Mouse (Mus musculus): ENCODE measurements around the gene Dock1. TPM values are rescaled to one million over a fixed set of nuclear protein-coding genes. Genes with fewer than 3 reads are reported as not detected.

The Dock1 gene
- polyA plus RNA-seq, 1 experiment from 2014 or later, result 20.1 TPM

DNA sequence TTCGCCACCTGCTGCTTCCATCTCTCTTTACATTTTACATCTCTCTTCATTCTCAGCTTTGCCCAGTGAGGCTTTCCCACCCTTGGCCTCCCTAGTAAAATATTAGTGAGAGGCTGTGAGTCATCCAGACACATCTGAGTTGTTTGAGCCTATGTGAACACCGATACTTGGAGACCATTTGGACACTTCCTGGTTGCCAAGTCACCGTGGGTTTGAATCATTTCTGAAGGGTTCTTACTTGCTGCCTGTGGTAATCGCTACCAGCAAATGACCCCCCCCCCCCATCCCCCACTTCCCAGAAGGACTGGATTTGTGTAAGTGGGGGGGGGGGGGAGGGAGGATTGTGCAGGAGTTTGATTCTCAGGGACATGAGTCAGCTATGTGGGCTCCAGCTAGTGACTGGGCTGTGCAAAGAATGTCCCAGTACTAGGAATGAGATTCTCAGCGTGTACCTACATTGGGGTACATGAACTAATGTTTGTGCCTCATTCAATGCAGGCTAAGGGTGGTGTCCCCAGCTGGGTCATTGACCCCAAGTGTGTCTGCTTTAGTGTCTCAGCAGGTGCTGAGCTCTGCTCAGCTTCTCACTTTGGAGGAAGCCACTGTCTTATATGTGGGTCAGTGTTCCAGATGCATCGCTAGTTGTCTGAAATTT, 103.4 kb downstream of the Dock1 start:
- Histone ChIP-seq H3K27ac (replicated peaks) (no peak overlapping the region), H3K27me3 (ENCODE audit: low read depth, poor library complexity, severe bottlenecking) (no peaks in the 10 kb centered on the region), H3K4me1 (peaks cover 6% of the 10 kb centered on the region), H3K9me3 (replicated peaks) (no peaks in the 10 kb centered on the region), H3K4me3 (no peak overlapping the region), H3K36me3 (peaks cover 38% of the 10 kb centered on the region)
- WGBS, result 91% methylated on average over 6 of the region's 6 CpGs
- DNase-seq (ENCODE audit: low spot score), result no peak

DNA sequence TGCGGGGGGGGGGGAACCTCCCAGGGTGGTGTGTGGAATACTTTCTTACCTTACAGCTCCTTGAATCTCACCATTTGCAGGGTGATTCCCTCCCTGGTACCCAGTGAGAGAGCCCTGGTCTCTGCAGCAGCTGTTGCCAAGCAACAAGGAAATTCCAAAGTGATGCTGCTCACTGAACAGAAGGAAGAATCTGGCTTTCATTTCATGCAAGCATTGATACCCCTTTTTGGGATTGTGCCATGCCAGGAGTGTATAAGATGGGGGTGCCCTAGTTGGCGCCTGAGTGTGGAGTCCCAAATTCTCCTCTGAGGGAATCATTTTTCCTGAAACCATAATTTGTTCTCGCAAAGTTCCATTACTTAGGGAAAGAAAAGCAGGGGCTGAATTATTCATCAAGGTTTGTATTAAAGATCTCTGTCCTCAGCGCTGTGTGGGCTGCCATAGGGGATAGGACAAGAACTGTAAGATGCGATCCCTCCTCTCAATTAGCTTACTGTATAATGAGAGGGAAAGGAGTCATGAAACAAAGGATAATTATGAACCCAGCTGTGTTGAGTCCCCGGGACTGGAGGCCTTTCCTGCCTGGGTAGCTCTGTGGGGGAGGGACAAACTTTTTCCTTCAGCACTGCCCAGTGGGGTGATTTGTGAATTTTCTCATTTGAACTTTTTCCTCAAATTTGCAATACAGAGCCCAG, 104.2 kb downstream of the Dock1 start:
- Histone ChIP-seq H3K4me1 (peaks cover 6% of the 10 kb centered on the region), H3K9me3 (replicated peaks) (no peaks in the 10 kb centered on the region), H3K27ac (replicated peaks) (no peak overlapping the region), H3K27me3 (ENCODE audit: low read depth, poor library complexity, severe bottlenecking) (no peaks in the 10 kb centered on the region), H3K4me3 (no peak overlapping the region), H3K36me3 (peaks cover 33% of the 10 kb centered on the region)
- 85% methylated on average over 6 of the region's 6 CpGs for WGBS
- no peak for DNase-seq (ENCODE audit: low spot score)

DNA sequence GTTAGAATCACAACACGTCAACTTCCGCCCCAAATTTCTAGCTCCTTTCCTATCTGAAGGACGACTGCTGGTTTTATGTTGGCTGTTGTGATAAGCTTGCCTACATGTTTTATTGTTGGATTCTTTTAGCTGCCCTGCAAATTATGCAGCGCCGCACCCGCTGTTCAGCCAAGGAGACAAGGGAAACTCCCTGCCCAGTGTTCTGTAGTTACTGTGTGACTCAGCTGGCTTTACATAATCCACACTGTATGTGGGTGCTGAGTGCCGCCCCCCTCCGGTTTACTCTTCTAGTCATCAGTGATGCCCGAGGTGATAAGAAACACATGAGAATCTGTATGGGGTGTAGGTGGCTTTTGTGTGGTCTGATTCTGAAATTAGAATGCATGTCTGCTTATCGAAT, 105.2 kb downstream of the Dock1 start:
- no peak for DNase-seq (ENCODE audit: low spot score)
- Histone ChIP-seq H3K36me3 (peaks cover 31% of the 10 kb centered on the region), H3K27ac (replicated peaks) (no peak overlapping the region), H3K4me1 (peaks cover 6% of the 10 kb centered on the region), H3K4me3 (no peak overlapping the region), H3K9me3 (replicated peaks) (no peaks in the 10 kb centered on the region), H3K27me3 (ENCODE audit: low read depth, poor library complexity, severe bottlenecking) (no peaks in the 10 kb centered on the region)
- WGBS, result 95% methylated on average over 10 of the region's 10 CpGs

DNA sequence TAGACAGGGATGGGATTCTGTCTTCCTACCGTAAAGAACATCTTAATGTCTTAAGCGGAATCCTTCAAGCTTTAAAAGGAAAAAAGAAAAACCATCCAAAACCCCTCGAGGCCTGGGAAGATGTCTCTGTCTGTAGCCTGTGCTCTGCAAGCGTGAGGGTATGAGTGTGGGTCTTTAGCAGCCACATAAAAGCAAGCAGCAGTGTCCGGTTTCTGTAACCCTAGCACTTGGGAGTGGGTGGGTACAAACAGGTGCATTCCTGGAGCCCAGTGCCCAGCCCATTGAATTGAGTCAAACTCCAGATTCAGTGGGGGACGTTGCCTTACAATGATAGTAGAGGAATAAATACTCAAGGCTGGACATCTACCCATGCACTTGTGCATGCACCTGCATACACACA, 105.9 kb downstream of the Dock1 start:
- WGBS, result 90% methylated on average over 6 of the region's 6 CpGs

DNA sequence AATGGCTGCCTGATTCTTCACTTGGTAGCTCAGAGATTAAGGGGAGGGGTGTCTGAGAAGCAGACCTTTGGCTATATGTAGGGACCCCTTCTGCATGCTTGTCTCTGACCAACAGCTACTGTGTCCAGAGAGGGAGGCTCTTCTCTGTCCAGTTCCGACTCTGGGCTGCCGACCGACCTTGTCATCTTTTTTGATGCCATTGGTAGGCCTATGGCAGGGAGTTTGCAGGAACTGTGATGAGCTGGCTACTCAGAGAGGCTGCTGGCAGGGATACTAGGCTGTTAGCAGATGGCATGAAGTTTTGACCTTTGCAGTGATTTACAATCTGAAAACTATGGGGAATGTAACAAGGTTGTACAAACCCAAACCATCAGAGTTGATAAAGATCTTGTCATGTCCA, 109.3 kb downstream of the Dock1 start:
- no peaks in the 10 kb centered on the region for H3K27me3 ChIP-seq (ENCODE audit: low read depth, poor library complexity, severe bottlenecking)
- H3K4me3 ChIP-seq, result no peak overlapping the region
- H3K9me3 ChIP-seq (replicated peaks), result no peaks in the 10 kb centered on the region
- H3K27ac ChIP-seq (replicated peaks), result no peak overlapping the region
- 97% methylated on average over 3 of the region's 3 CpGs for WGBS
- DNase-seq (ENCODE audit: low spot score), result no peak
- peaks cover 12% of the 10 kb centered on the region; the same call in 1 of the 2 replicates for H3K36me3 ChIP-seq
- H3K4me1 ChIP-seq, result no peaks in the 10 kb centered on the region

More for the DNA sequence above, 105.9 kb downstream of the Dock1 start:
- no peaks in the 10 kb centered on the region for H3K27me3 ChIP-seq (ENCODE audit: low read depth, poor library complexity, severe bottlenecking)
- no peaks in the 10 kb centered on the region for H3K9me3 ChIP-seq (replicated peaks)
- no peak for DNase-seq (ENCODE audit: low spot score)
- no peak overlapping the region for H3K27ac ChIP-seq (replicated peaks)
- H3K4me3 ChIP-seq, result no peak overlapping the region
- H3K4me1 ChIP-seq, result peaks cover 6% of the 10 kb centered on the region
- peaks cover 25% of the 10 kb centered on the region for H3K36me3 ChIP-seq

DNA sequence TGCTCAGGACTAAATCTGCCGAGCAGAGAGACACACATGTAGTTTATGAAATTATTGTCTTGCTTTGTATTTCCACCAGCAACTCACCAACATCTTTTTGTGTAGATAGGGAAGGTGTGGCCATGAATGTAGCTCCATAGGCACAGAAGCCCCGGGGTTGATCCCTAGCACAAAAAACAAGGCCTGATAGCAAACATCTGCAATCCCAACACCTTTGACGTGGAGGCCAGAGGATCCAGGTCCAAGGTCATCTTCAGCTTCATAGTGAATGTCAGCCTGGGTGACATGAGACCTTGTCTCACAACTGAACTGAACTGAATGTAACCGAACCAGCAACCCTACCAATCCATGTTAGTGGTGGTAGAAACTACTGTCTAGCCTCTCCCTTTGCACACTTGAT, 116.7 kb downstream of the Dock1 start:
- Histone ChIP-seq H3K27me3 (ENCODE audit: low read depth, poor library complexity, severe bottlenecking) (no peaks in the 10 kb centered on the region), H3K36me3 (peaks cover 37% of the 10 kb centered on the region), H3K4me1 (no peaks in the 10 kb centered on the region), H3K4me3 (no peak overlapping the region), H3K9me3 (replicated peaks) (no peaks in the 10 kb centered on the region), H3K27ac (replicated peaks) (no peak overlapping the region)
- WGBS, result 96% methylated on average over 4 of the region's 4 CpGs
- DNase-seq (ENCODE audit: low spot score), result no peak

DNA sequence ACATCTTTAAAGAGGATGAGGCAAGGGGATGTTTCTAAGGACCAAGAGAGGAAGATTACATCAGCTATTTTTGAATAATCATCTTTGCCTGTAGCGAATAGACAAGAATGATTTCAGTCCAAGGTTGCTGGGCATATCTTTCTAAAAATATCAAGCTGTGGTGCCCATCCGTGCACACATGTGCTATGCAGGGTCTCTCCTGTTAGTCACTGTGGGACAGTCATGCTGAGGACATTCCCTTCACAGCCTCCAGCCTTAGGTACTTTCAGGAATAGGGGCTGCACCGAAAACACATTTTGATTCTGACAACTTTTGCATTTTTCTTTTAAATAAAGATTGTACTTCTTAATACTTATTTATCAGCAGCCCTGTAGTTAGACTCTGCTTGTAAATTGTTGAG, 124.4 kb downstream of the Dock1 start:
- Histone ChIP-seq H3K4me1 (peaks cover 3% of the 10 kb centered on the region; the same call in 1 of the 2 replicates), H3K27ac (replicated peaks) (no peak overlapping the region), H3K36me3 (peaks cover 15% of the 10 kb centered on the region), H3K4me3 (no peak overlapping the region), H3K27me3 (ENCODE audit: low read depth, poor library complexity, severe bottlenecking) (no peaks in the 10 kb centered on the region), H3K9me3 (replicated peaks) (no peaks in the 10 kb centered on the region)
- 88% methylated on average over 3 of the region's 3 CpGs for WGBS
- no peak for DNase-seq (ENCODE audit: low spot score)

DNA sequence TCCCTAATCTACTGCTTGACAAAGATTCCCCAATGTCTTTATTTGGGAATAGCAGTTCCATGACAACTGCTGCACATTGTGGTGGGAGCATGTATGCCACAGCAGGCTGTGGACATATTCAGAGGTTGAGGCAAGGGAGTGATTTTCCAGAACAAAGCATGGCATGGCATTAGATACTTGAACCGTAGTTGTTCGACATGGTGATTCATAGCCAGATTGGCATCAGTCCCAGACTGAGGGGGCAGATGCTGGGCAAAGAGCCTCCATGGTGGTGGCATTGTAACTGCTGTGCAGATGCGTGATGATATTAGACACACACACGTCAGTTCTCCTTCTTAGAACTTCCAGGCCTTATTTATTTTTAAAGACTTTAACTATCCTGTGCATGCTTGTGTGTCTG, 129.6 kb downstream of the Dock1 start:
- Histone ChIP-seq H3K36me3 (peaks cover 18% of the 10 kb centered on the region), H3K4me3 (no peak overlapping the region), H3K27ac (replicated peaks) (no peak overlapping the region), H3K27me3 (ENCODE audit: low read depth, poor library complexity, severe bottlenecking) (no peaks in the 10 kb centered on the region), H3K9me3 (replicated peaks) (no peaks in the 10 kb centered on the region), H3K4me1 (no peaks in the 10 kb centered on the region)
- 95% methylated on average over 4 of the region's 4 CpGs for WGBS
- DNase-seq (ENCODE audit: low spot score), result no peak

DNA sequence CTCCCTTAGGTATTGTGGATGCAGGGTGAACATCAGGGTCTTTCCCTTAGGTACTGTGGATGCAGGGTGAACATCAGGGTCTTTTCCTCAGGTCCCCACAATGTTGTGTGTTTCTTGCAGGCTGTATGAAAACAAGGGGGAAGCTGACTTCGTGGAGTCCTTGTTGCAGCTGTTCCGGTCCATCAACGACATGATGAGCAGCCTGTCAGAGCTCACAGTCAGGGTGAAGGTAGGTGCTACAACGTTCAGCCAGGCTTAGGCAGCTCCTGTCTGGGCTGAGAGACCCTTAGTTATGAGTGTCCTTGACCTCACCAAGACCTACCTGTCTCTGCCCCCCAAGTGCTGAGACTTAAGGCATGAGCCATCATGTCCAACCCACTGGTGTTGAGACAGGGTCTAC, 134.0 kb downstream of the Dock1 start:
- 92% methylated on average over 4 of the region's 4 CpGs for WGBS
- no peaks in the 10 kb centered on the region for H3K9me3 ChIP-seq (replicated peaks)
- peaks cover 18% of the 10 kb centered on the region for H3K36me3 ChIP-seq
- H3K4me1 ChIP-seq, result no peaks in the 10 kb centered on the region
- DNase-seq (ENCODE audit: low spot score), result no peak
- H3K27ac ChIP-seq (replicated peaks), result no peak overlapping the region
- H3K4me3 ChIP-seq, result no peak overlapping the region
- no peaks in the 10 kb centered on the region for H3K27me3 ChIP-seq (ENCODE audit: low read depth, poor library complexity, severe bottlenecking)

DNA sequence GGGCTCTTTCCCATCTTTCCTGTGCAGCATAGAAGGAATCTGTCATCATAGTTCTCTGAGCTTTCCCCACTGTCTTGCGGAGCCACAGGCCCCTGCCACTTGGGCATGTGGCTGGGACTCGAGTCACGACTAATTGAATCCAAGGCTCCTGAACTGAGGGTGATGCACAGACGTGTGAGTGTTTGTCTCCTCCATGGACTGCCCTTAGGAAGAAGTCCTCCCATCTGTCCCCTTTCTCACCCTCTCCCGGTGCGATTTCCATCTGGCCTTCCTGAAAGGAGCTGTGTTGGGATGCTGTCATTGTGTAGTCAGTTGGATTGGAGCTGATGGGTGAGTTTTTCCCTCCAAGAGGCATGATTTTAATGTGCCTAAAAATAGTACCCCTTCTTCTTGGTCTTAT, 136.3 kb downstream of the Dock1 start:
- H3K36me3 ChIP-seq, result peaks cover 17% of the 10 kb centered on the region
- H3K4me3 ChIP-seq, result no peak overlapping the region
- DNase-seq (ENCODE audit: low spot score), result no peak
- no peaks in the 10 kb centered on the region for H3K9me3 ChIP-seq (replicated peaks)
- H3K27me3 ChIP-seq (ENCODE audit: low read depth, poor library complexity, severe bottlenecking), result no peaks in the 10 kb centered on the region
- no peaks in the 10 kb centered on the region for H3K4me1 ChIP-seq
- 94% methylated on average over 6 of the region's 6 CpGs for WGBS
- H3K27ac ChIP-seq (replicated peaks), result no peak overlapping the region

DNA sequence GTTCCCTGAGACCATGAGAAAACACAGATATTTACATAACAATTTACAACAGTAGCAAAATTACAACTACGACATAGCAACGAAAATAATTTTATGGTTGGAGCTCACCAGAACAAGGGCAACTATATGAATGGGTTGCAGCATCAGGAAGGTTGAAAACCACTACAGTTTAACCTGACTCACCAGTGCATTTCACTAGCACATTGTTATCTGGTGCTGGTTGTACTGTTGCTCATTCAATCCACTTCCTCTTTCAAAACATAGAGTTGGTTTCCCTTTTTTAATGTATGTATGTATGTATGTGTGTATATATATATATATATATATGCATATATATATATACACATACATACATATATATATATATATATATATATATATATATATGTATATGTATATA, 138.0 kb downstream of the Dock1 start:
- H3K9me3 ChIP-seq (replicated peaks), result no peaks in the 10 kb centered on the region
- 90% methylated on average over 2 of the region's 2 CpGs for WGBS
- no peak for DNase-seq (ENCODE audit: low spot score)

DNA sequence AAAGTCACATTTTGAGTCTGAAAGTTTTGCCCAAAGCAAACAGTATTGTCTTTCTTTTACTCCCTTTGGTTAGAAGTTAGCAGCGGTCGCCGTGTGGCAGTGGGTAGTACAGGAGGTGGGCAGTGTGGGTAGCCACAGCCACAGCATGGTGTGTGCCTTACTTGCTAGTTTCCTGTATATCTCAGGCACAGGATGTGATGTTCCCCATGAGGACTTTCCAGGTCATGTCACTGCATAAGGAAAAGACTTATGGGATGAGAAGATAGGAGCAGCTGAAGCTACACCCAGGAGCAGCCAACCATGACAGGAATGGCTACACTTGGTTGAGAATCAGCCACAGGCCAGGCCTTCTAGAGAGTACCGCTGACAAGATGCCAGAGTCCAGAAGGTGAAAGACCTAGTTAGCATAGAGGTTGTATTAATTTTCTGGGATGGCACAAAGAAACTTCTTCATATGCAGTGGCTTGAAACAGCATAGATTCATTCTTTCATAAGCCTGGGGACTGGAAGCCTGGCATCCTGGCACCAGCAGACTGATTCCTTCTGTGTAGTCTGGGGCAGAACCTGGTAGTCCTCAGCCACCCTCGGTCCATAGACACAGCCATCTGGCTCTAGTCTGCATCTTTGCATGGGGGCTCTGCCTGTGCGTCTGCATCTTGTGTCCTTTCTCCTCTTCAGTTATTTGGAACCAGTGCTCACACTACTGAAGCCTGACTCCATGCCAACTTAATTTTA, 139.0 kb downstream of the Dock1 start:
- Histone ChIP-seq H3K27ac (replicated peaks) (no peak overlapping the region), H3K36me3 (peaks cover 8% of the 10 kb centered on the region), H3K4me3 (no peak overlapping the region), H3K9me3 (replicated peaks) (no peaks in the 10 kb centered on the region), H3K4me1 (no peaks in the 10 kb centered on the region), H3K27me3 (ENCODE audit: low read depth, poor library complexity, severe bottlenecking) (no peaks in the 10 kb centered on the region)
- DNase-seq (ENCODE audit: low spot score), result no peak
- 91% methylated on average over 6 of the region's 6 CpGs for WGBS

More for the DNA sequence above, 138.0 kb downstream of the Dock1 start:
- peaks cover 7% of the 10 kb centered on the region for H3K36me3 ChIP-seq
- H3K27me3 ChIP-seq (ENCODE audit: low read depth, poor library complexity, severe bottlenecking), result no peaks in the 10 kb centered on the region
- H3K27ac ChIP-seq (replicated peaks), result no peak overlapping the region
- no peak overlapping the region for H3K4me3 ChIP-seq
- H3K4me1 ChIP-seq, result no peaks in the 10 kb centered on the region

DNA sequence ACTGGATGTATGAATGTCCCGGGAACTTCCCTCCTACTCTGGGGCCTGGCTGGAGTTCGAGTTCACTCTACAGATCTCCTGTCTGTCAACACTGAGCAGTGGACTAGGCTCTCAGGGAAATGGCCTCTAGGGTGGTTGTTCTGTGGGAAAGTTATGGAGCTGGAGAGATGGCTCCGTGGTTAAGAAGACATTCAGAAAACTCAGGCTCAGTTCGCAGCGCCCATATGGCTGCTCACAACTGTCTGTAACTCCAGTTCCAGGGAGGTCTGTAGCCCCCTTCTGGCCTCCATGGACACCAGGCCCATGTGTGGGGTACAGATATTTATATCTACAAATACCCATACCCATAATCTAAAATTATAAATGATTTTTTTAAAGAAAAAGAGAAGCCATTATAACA, 148.0 kb downstream of the Dock1 start:
- DNase-seq (ENCODE audit: low spot score), result no peak
- H3K36me3 ChIP-seq, result peaks cover 4% of the 10 kb centered on the region; the same call in 1 of the 2 replicates
- WGBS, result 93% methylated on average over 5 of the region's 5 CpGs

More for the DNA sequence above, 148.0 kb downstream of the Dock1 start:
- Histone ChIP-seq H3K27ac (replicated peaks) (no peak overlapping the region), H3K4me3 (no peak overlapping the region), H3K4me1 (peaks cover 6% of the 10 kb centered on the region), H3K27me3 (ENCODE audit: low read depth, poor library complexity, severe bottlenecking) (no peaks in the 10 kb centered on the region), H3K9me3 (replicated peaks) (no peaks in the 10 kb centered on the region)
